Mouse (Mus musculus): Measurements from ENCODE around the gene Olfr211. TPM values are rescaled to one million over a fixed set of nuclear protein-coding genes. Genes with fewer than 3 reads are reported as not detected.

Olfr211 gene
- polyA plus RNA-seq, 1 experiment from 2014 or later, result not detected

DNA sequence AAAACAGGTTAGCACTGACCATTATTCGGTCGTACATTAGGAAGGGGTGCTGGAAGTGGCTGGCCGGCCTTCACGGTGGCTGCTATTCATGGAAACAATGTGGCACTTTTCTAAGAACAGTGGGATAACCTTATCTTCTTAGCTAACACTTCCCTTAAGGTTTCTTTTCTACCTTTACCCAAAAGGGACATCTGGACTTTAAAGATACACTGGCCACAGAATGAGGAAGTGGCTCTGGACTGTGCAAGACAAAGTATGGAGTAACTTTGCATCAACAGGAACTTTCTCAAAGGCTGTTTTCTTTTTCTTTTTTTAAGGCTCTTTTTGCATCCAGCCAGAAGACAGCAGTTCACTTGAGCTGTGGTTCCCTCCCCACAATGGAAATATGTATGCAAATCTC lies 30.2 kb upstream of the Olfr211 start:
- no peak overlapping the region for H3K4me3 ChIP-seq (ENCODE audit: low read depth, low read length)
- H3K4me2 ChIP-seq (ENCODE audit: low read depth, low read length), result peak overlapping the region; percentile 30; the same call in 1 of the 2 replicates
- TF ChIP-seq EP300 (IDR thresholded peaks at IDR 0.05; ENCODE audit: low read depth) (no peak), CTCF (IDR thresholded peaks at IDR 0.05; ENCODE audit: low read depth) (no peak)
- H3K27ac ChIP-seq (ENCODE audit: low read depth), result peak overlapping the region; percentile 53
- DNase-seq (no peak), ATAC-seq (no peak)
- no peak overlapping the region for H3K9ac ChIP-seq (replicated peaks)
- H3K4me1 ChIP-seq (ENCODE audit: insufficient read depth), result peaks cover 6% of the 10 kb centered on the region; the same call in 1 of the 2 replicates
- peaks cover 20% of the 10 kb centered on the region for H3K27me3 ChIP-seq (ENCODE audit: insufficient read depth, low read length)
- no peaks in the 10 kb centered on the region for H3K36me3 ChIP-seq (replicated peaks; ENCODE audit: insufficient read depth, low read length)
- WGBS (ENCODE audit: insufficient replicate concordance), result 36% methylated on average over 4 of the region's 4 CpGs
- no peaks in the 10 kb centered on the region for H3K9me3 ChIP-seq (ENCODE audit: low read length)

DNA sequence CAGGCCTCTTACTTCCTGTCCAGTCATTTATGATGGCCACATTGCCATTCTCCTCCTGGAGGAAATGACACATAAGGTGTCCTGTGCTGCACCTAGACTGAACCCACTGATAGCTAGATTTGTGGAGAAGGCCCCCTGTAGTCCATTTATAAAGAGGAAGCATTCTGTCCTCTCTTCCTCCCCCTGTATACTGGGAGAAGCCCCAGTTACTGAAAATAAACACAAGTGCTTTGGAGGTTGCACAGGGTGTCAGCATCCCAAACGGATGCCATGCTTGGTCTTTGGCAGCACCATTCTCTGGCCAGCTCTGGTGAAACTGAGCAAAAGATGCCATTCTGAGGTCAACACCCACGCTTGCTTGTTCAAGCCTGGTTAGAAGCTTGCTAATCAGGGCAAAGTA lies 29.7 kb upstream of the Olfr211 start:
- peak overlapping the region; percentile 53 for H3K27ac ChIP-seq (ENCODE audit: low read depth)
- no peaks in the 10 kb centered on the region for H3K9me3 ChIP-seq (ENCODE audit: low read length)
- H3K4me3 ChIP-seq (ENCODE audit: low read depth, low read length), result 0 out of 2 replicates have a peak overlapping the region, but pooled peaks have one; percentile 45
- 35% methylated on average over 2 of the region's 2 CpGs for WGBS (ENCODE audit: insufficient replicate concordance)
- no peak for TF ChIP-seq CTCF (IDR thresholded peaks at IDR 0.05; ENCODE audit: low read depth)
- no peak for TF ChIP-seq EP300 (IDR thresholded peaks at IDR 0.05; ENCODE audit: low read depth)
- H3K9ac ChIP-seq (replicated peaks), result no peak overlapping the region
- DNase-seq (no peak), ATAC-seq (no peak)
- no peaks in the 10 kb centered on the region for H3K36me3 ChIP-seq (replicated peaks; ENCODE audit: insufficient read depth, low read length)
- peaks cover 6% of the 10 kb centered on the region; the same call in 1 of the 2 replicates for H3K4me1 ChIP-seq (ENCODE audit: insufficient read depth)
- peak overlapping the region; percentile 30 for H3K4me2 ChIP-seq (ENCODE audit: low read depth, low read length)
- peaks cover 20% of the 10 kb centered on the region for H3K27me3 ChIP-seq (ENCODE audit: insufficient read depth, low read length)

DNA sequence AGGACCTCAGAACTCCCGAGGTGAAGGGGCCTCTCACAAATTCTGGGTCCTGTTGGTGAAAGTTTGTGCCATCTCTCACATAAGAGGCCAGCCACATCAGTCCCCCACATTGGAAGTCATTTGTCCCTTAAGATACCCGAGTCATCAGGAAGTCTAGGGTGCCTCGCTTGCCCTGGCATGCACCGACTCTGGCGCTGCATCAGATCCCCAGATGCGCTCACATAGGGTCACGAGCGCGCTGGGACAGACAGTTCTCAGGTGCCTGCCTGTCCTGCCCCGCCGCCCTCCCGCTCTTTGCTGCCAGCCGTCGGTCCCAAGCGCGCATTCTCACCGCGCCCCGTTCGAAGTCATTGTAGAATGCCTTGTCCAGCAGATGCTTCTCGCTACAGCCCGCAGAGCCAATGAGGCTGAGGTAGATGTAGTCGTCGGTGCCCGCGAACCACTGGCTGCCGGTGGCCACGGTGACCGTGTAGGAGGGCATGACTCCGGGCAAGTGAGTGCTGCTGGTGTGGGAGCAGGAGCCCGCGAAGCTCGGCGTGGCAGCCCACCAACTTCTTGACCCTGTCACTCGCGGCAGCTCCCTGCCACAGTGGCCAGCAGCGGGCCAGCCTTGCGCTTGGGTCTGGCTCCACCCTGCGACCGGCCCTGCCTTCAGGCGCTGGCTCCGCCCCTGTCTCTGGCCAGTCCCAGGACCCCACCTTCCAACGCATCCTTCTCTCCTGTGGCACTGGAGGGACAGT lies 28.2 kb upstream of the Olfr211 start, which contains the start of gene Alox5:
TSS of gene Alox5 (minus strand) at position 635 of the 740 bp plus-strand sequence.
- WGBS (ENCODE audit: insufficient replicate concordance), result 3% methylated on average over 38 of the region's 43 CpGs
- peak within 1 kb of the TSS; percentile 53 for H3K27ac ChIP-seq (ENCODE audit: low read depth)

DNA sequence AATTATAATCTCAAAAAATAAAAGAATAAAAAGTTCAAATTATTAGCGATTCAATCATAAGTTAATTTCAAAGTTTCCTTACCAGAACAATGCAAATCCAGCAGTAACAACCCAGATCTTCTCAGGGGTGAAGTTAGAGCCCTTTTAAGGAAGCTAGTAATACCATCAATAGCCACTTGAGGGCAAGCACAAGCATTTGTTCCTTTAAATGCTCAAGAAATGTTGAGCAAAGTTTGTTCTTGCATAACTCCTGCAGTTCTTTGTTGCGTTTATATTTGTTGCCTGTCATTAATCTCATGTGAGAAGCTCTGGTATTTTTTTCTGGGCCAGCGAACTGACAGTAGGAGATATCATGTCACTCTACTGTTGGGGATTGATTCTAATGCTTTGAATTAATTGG lies 20.8 kb upstream of the Olfr211 start:
- no peak overlapping the region for H3K4me3 ChIP-seq (ENCODE audit: low read depth, low read length)
- TF ChIP-seq CTCF (IDR thresholded peaks at IDR 0.05; ENCODE audit: low read depth) (peak; percentile 66), EP300 (IDR thresholded peaks at IDR 0.05; ENCODE audit: low read depth) (no peak)
- H3K9ac ChIP-seq (replicated peaks), result no peak overlapping the region
- 21% methylated on average over 3 of the region's 3 CpGs for WGBS (ENCODE audit: insufficient replicate concordance)
- ATAC-seq (no peak), DNase-seq (no peak)
- no peak overlapping the region for H3K4me2 ChIP-seq (ENCODE audit: low read depth, low read length)
- no peaks in the 10 kb centered on the region for H3K36me3 ChIP-seq (replicated peaks; ENCODE audit: insufficient read depth, low read length)
- no peaks in the 10 kb centered on the region for H3K27me3 ChIP-seq (ENCODE audit: insufficient read depth, low read length)
- no peaks in the 10 kb centered on the region for H3K4me1 ChIP-seq (ENCODE audit: insufficient read depth)
- H3K27ac ChIP-seq (ENCODE audit: low read depth), result no peak overlapping the region
- H3K9me3 ChIP-seq (ENCODE audit: low read length), result no peaks in the 10 kb centered on the region

More for the DNA sequence above, 28.2 kb upstream of the Olfr211 start, which contains the start of gene Alox5:
- H3K36me3 ChIP-seq (replicated peaks; ENCODE audit: insufficient read depth, low read length), result no peaks in the 10 kb centered on the region
- H3K4me3 ChIP-seq (ENCODE audit: low read depth, low read length), result peak within 1 kb of the TSS; percentile 45
- ATAC-seq (peak; percentile 40; the same call in 1 of the 2 replicates), DNase-seq (peak; percentile 31)
- peak within 1 kb of the TSS; percentile 62 for H3K4me2 ChIP-seq (ENCODE audit: low read depth, low read length)
- peaks cover 6% of the 10 kb centered on the region; the same call in 1 of the 2 replicates for H3K4me1 ChIP-seq (ENCODE audit: insufficient read depth)
- peaks cover 20% of the 10 kb centered on the region for H3K27me3 ChIP-seq (ENCODE audit: insufficient read depth, low read length)
- no peaks in the 10 kb centered on the region for H3K9me3 ChIP-seq (ENCODE audit: low read length)
- peak within 1 kb of the TSS; percentile 44 for H3K9ac ChIP-seq (replicated peaks)
- TF ChIP-seq CTCF (IDR thresholded peaks at IDR 0.05; ENCODE audit: low read depth) (no peak), EP300 (IDR thresholded peaks at IDR 0.05; ENCODE audit: low read depth) (no peak)

DNA sequence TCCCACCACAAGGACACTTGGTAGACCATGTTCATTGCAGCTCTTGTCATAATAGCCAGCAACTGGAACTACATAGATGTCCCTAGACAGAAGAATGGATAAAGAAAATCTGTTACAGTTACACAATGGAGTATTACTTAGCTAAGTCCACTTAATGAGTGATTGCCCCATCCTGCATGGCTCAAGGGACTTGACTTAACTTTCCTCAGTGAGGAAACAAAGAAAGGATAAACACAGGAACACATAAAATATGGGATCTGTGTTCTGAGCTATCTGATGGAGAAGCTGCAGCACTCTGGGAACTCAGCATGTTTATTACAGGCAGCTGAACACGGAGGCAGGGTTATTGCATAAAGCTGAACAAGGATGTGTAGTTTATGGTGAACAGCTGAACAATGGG lies 3.8 kb upstream of the Olfr211 start:
- Histone ChIP-seq H3K9ac (replicated peaks) (no peak overlapping the region), H3K9me3 (ENCODE audit: low read length) (no peaks in the 10 kb centered on the region), H3K27ac (ENCODE audit: low read depth) (no peak overlapping the region), H3K4me2 (ENCODE audit: low read depth, low read length) (no peak overlapping the region), H3K4me3 (ENCODE audit: low read depth, low read length) (no peak overlapping the region), H3K36me3 (replicated peaks; ENCODE audit: insufficient read depth, low read length) (no peaks in the 10 kb centered on the region), H3K27me3 (ENCODE audit: insufficient read depth, low read length) (no peaks in the 10 kb centered on the region), H3K4me1 (ENCODE audit: insufficient read depth) (no peaks in the 10 kb centered on the region)
- no peak for ATAC-seq
- TF ChIP-seq EP300 (IDR thresholded peaks at IDR 0.05; ENCODE audit: low read depth) (no peak), CTCF (IDR thresholded peaks at IDR 0.05; ENCODE audit: low read depth) (no peak)
- no peak for DNase-seq
- WGBS (ENCODE audit: insufficient replicate concordance), result 34% methylated on average over 1 of the region's 1 CpGs

DNA sequence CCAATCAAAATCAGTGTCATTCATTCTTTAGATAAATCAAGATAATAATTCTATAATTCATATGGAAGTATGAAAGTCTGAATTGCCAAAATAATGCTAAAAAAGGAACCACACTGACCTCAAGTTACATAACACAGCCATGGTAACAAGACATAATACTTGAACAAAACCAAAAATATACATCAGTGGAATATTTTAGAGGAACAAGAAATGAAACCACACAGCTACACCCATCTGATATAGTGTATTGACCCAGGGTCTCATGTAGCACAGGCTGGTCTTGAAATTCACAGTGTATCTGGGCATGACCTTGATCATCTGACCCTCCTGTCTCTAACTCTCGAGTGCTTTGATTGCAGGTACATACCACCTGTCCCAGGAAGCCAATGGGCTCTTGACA lies 2.1 kb upstream of the Olfr211 start:
- Histone ChIP-seq H3K36me3 (replicated peaks; ENCODE audit: insufficient read depth, low read length) (no peaks in the 10 kb centered on the region), H3K27ac (ENCODE audit: low read depth) (no peak overlapping the region), H3K4me1 (ENCODE audit: insufficient read depth) (no peaks in the 10 kb centered on the region), H3K9me3 (ENCODE audit: low read length) (no peaks in the 10 kb centered on the region), H3K4me2 (ENCODE audit: low read depth, low read length) (no peak overlapping the region), H3K9ac (replicated peaks) (no peak overlapping the region), H3K27me3 (ENCODE audit: insufficient read depth, low read length) (no peaks in the 10 kb centered on the region), H3K4me3 (ENCODE audit: low read depth, low read length) (no peak overlapping the region)
- WGBS (ENCODE audit: insufficient replicate concordance), result 46% methylated on average over 1 of the region's 1 CpGs
- TF ChIP-seq CTCF (IDR thresholded peaks at IDR 0.05; ENCODE audit: low read depth), result no peak
- TF ChIP-seq EP300 (IDR thresholded peaks at IDR 0.05; ENCODE audit: low read depth), result no peak
- no peak for DNase-seq
- ATAC-seq, result no peak

All from liver, postnatal 0 days (tissue).